27 mouse cellular contexts compared by ENCODE assay signal in the genomic region with DNA sequence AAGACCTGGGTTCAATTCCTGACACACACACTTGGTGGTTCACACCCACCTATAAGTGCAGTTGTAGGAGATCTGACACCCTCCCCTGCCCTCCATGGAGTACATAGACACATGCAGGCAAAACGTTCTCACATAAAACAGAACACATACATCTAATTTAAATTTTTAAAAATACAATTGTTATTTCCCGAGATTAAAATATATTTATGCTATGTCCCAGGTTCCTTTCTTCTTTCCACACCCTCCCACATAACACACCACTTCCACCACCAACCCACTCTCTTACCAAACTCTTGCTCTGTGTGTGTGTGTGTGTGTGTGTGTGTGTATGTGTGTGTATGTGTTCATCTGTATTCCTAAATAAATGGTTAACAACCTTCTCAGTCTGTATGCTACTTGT.
"Had no signal": no experiment of that assay in that cellular context is flagged by ENCODE, and none has a peak within 500 bp of the region (broad histone marks: within the 10 kb centered on the region; RNA-seq: fewer than 3 reads in every experiment).

No protein-coding gene starts in this region.

- ATAC-seq: hindbrain, embryonic 16.5 days; inflammation-experienced regulatory T-cells, adult 6 months; intestine, embryonic 15.5 days; intestine, postnatal 0 days had no signal

- H3K27me3 ChIP-seq: heart, embryonic 12.5 days; hindbrain, embryonic 12.5 days; intestine, embryonic 15.5 days; kidney, embryonic 15.5 days; limb, embryonic 13.5 days; limb, embryonic 15.5 days had no signal

- H3K9ac ChIP-seq: heart, embryonic 12.5 days; hindbrain, embryonic 12.5 days; hindbrain, embryonic 14.5 days; intestine, embryonic 15.5 days; kidney, embryonic 15.5 days; limb, embryonic 13.5 days; limb, embryonic 15.5 days; liver, embryonic 14.5 days had no signal

- DNase-seq: gastrocnemius, adult 2 months; gastrocnemius, postnatal 10 days; gastrocnemius, postnatal 25 days; heart, adult 18-20 months; heart, postnatal 10 days; heart, postnatal 4 days; kidney, adult 18-20 months; kidney, adult 9 months; kidney, postnatal 14 days; kidney, postnatal 36 days; layer of hippocampus, adult 9-11 months; layer of hippocampus, postnatal 36 days; left cerebral cortex, postnatal 4 days had no signal

- H3K4me2 ChIP-seq: heart, embryonic 12.5 days; hindbrain, embryonic 12.5 days; hindbrain, embryonic 14.5 days; intestine, embryonic 15.5 days; kidney, embryonic 15.5 days; limb, embryonic 13.5 days; limb, embryonic 15.5 days had no signal

- H3K4me3 ChIP-seq: gastrocnemius, adult 2 months; heart, embryonic 10.5 days; heart, embryonic 12.5 days; hindbrain, embryonic 10.5 days; hindbrain, embryonic 12.5 days; intestine, embryonic 15.5 days; kidney, embryonic 15.5 days; limb, embryonic 13.5 days; limb, embryonic 15.5 days had no signal

- H3K9me3 ChIP-seq: heart, embryonic 10.5 days; heart, embryonic 12.5 days; hindbrain, embryonic 10.5 days; hindbrain, embryonic 12.5 days; intestine, embryonic 15.5 days; kidney, embryonic 15.5 days; limb, embryonic 13.5 days; limb, embryonic 15.5 days had no signal

- H3K27ac ChIP-seq: gastrocnemius, adult 2 months; heart, embryonic 10.5 days; hindbrain, embryonic 10.5 days; hindbrain, embryonic 12.5 days; hindbrain, embryonic 14.5 days; intestine, embryonic 15.5 days; kidney, embryonic 15.5 days; kidney, postnatal 0 days; limb, embryonic 13.5 days; limb, embryonic 15.5 days had no signal
